Comparison of ENCODE assay signal across 8 mouse cellular contexts in genomic region chr12:100280972-100281794, GRCm38 (mm10).
DNase-seq lines count a peak whose midpoint lies in the region; ATAC-seq and TF ChIP-seq lines count a peak whose summit lies in the region.

No protein-coding gene starts in this region.

- DNase-seq in layer of hippocampus, adult 2 months (ENCODE audit: low spot score in 2 of 2) = no peak
- DNase-seq in layer of hippocampus, adult 9-10 months (ENCODE audit: low spot score) = no peak
- no peak for DNase-seq in heart, postnatal 0 days (ENCODE audit: low spot score)
- DNase-seq in kidney, postnatal 25 days = peak; percentile 87 to 93
- DNase-seq in right cerebral cortex, adult 18-20 months = no peak
- DNase-seq in cerebellum, adult 8-10 months = no peak

- peak overlapping the region; percentile 90 for H3K27ac ChIP-seq in layer of hippocampus, adult 2 months
- H3K27ac ChIP-seq in heart, postnatal 0 days (ENCODE audit: low read depth) = peak overlapping the region; percentile 22; the same call in 1 of the 2 replicates
- H3K27ac ChIP-seq in midbrain, embryonic 12.5 days (replicated peaks) = peak overlapping the region; percentile 84

- TF ChIP-seq CTCF in layer of hippocampus, adult 2 months (conservative IDR thresholded peaks at IDR 0.05) = no peak
- no peak for TF ChIP-seq CTCF in heart, postnatal 0 days (IDR thresholded peaks at IDR 0.05; ENCODE audit: low read depth)

- no peak overlapping the region for H3K4me3 ChIP-seq in layer of hippocampus, adult 2 months
- H3K4me3 ChIP-seq in heart, postnatal 0 days (ENCODE audit: low read depth, low read length) = no peak overlapping the region
- no peak overlapping the region for H3K4me3 ChIP-seq in midbrain, embryonic 12.5 days

- ATAC-seq in heart, postnatal 0 days (ENCODE audit: insufficient read depth, low read depth) = peak; percentile 25; the same call in 1 of the 2 replicates
- no peak for ATAC-seq in midbrain, embryonic 12.5 days (ENCODE audit: low FRiP score, low read depth)
- ATAC-seq in megakaryocyte progenitor cell, adult 5-6 weeks (replicated peaks; ENCODE audit: poor library complexity) = no peak

- no peak overlapping the region for H3K4me2 ChIP-seq in heart, postnatal 0 days (ENCODE audit: low read depth, low read length)
- H3K4me2 ChIP-seq in midbrain, embryonic 12.5 days (replicated peaks) = no peak overlapping the region

- TF ChIP-seq EP300 in heart, postnatal 0 days (IDR thresholded peaks at IDR 0.05; ENCODE audit: low read depth) = no peak

- WGBS in heart, postnatal 0 days = 51% methylated on average over 4 of the region's 4 CpGs
- WGBS in midbrain, embryonic 12.5 days = 86% methylated on average over 4 of the region's 4 CpGs

- H3K9me3 ChIP-seq in heart, postnatal 0 days (replicated peaks; ENCODE audit: control insufficient read depth, low read length) = no peaks in the 10 kb centered on the region
- H3K9me3 ChIP-seq in midbrain, embryonic 12.5 days = no peaks in the 10 kb centered on the region

- H3K36me3 ChIP-seq in heart, postnatal 0 days (replicated peaks; ENCODE audit: control insufficient read depth, insufficient read depth, low read length) = no peaks in the 10 kb centered on the region
- H3K36me3 ChIP-seq in midbrain, embryonic 12.5 days = no peaks in the 10 kb centered on the region

- no peaks in the 10 kb centered on the region for H3K27me3 ChIP-seq in heart, postnatal 0 days (ENCODE audit: control insufficient read depth, insufficient read depth, low read length)
- H3K27me3 ChIP-seq in midbrain, embryonic 12.5 days = peaks cover 7% of the 10 kb centered on the region; the same call in 1 of the 2 replicates

- no peak overlapping the region for H3K9ac ChIP-seq in heart, postnatal 0 days (replicated peaks; ENCODE audit: low read depth, low read length)
- H3K9ac ChIP-seq in midbrain, embryonic 12.5 days (replicated peaks) = no peak overlapping the region

- H3K4me1 ChIP-seq in heart, postnatal 0 days (ENCODE audit: control insufficient read depth, insufficient read depth) = peaks cover 18% of the 10 kb centered on the region
- H3K4me1 ChIP-seq in midbrain, embryonic 12.5 days = peaks cover 52% of the 10 kb centered on the region

Comparison
In these comparisons a context has a peak if more than half of its experiments do, and no peak if none do; other contexts are left out.
1. DNase-seq: peak in kidney, postnatal 25 days (2 of 2); none in layer of hippocampus, adult 2 months (0 of 2), layer of hippocampus, adult 9-10 months (single experiment), heart, postnatal 0 days (single experiment), right cerebral cortex, adult 18-20 months (single experiment) and cerebellum, adult 8-10 months (single experiment).
2. H3K27ac ChIP-seq: peak in every context shown above with its lines; median percentile 90 in layer of hippocampus, adult 2 months; 84 in midbrain, embryonic 12.5 days; 22 in heart, postnatal 0 days.